Mouse (Mus musculus): ENCODE results near the gene Il5. TPM values are rescaled to one million over a fixed set of nuclear protein-coding genes. Genes with fewer than 3 reads are reported as not detected.

Il5 gene
- polyA plus RNA-seq, 1 experiment from 2014 or later, result not detected

DNA sequence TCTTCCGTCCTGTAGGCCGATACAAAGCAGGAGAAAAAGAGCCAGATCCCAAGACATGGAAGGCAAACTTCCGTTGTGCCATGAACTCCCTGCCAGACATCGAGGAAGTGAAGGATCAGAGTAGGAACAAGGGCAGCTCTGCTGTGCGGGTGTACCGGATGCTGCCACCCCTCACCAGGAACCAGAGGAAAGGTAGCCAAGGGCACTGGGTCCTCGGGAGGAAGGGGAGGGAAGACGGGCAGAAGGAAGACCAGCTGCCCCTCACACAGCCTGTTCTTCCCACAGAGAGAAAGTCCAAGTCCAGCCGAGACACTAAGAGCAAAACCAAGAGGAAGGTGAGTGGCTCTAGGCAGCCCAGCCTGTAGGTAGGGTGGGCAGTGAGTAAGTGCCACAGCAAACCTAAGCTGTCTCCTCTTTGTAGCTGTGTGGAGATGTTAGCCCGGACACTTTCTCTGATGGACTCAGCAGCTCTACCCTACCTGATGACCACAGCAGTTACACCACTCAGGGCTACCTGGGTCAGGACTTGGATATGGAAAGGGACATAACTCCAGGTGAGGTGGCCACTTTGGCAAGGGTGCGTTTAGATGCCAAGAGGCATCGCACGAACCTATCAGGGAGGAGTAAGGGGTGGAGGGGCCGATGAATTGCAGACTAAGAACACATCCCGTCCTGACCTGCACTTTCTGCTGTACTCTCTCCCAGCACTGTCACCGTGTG is 53.2 kb downstream of the Il5 start:
- WGBS, result 93% methylated on average over 16 of the region's 16 CpGs
- ATAC-seq, result no peak
- Histone ChIP-seq H3K27ac (no peak overlapping the region), H3K36me3 (ENCODE audit: poor library complexity, severe bottlenecking) (peaks cover 9% of the 10 kb centered on the region; the same call in 1 of the 2 replicates), H3K4me3 (no peak overlapping the region), H3K9ac (no peak overlapping the region), H3K9me3 (replicated peaks) (no peaks in the 10 kb centered on the region), H3K4me1 (0 out of 2 replicates have a peak, but pooled peaks cover 12% of the 10 kb centered on the region), H3K27me3 (peaks cover 17% of the 10 kb centered on the region), H3K4me2 (no peak overlapping the region)

Small RNAs within 50 kb of the gene (microRNA-seq; reads per million reads assigned to microRNA genes)
- gene Mir7671, result not detected

Other genes with a start within 250 kb of the Il5 start
- not detected in 2 replicates for gene Gm9945, start 240.6 kb upstream of the Il5 start, polyA plus RNA-seq (2015; fragmentation: Nextera tagmentation; extraction: Ambion mirVana)
- gene Sowaha, start 240.5 kb upstream of the Il5 start, polyA plus RNA-seq (2015; fragmentation: Nextera tagmentation; extraction: Ambion mirVana), result 0.97 and 1.1 TPM in 2 replicates
- gene Sept8, start 201.5 kb upstream of the Il5 start, polyA plus RNA-seq (2015; fragmentation: Nextera tagmentation; extraction: Ambion mirVana), result 17.1 and 17.9 TPM in 2 replicates
- 199 and 202 TPM in 2 replicates for gene Kif3a, start 153.4 kb upstream of the Il5 start, polyA plus RNA-seq (2015; fragmentation: Nextera tagmentation; extraction: Ambion mirVana)
- gene Il4, start 102.1 kb upstream of the Il5 start, polyA plus RNA-seq (2015; fragmentation: Nextera tagmentation; extraction: Ambion mirVana), result 1.8 and 2.9 TPM in 2 replicates
- not detected in 2 replicates for gene Il13, start 86.1 kb upstream of the Il5 start, polyA plus RNA-seq (2015; fragmentation: Nextera tagmentation; extraction: Ambion mirVana)
- gene Rad50, start 13.5 kb upstream of the Il5 start, polyA plus RNA-seq (2015; fragmentation: Nextera tagmentation; extraction: Ambion mirVana), result 17.7 and 18.2 TPM in 2 replicates
- 2.6 and 2.7 TPM in 2 replicates for gene Irf1, start 49.2 kb downstream of the Il5 start, polyA plus RNA-seq (2015; fragmentation: Nextera tagmentation; extraction: Ambion mirVana)
- gene Gm17334, start 52.4 kb downstream of the Il5 start, polyA plus RNA-seq (2015; fragmentation: Nextera tagmentation; extraction: Ambion mirVana), result not detected in 2 replicates
- gene Gm12216, start 138.5 kb downstream of the Il5 start, polyA plus RNA-seq (2015; fragmentation: Nextera tagmentation; extraction: Ambion mirVana), result 0.41 TPM in 1 of 2 replicates, not detected in the other
- 6.9 and 8.7 TPM in 2 replicates for gene Slc22a5, start 170.9 kb downstream of the Il5 start, polyA plus RNA-seq (2015; fragmentation: Nextera tagmentation; extraction: Ambion mirVana)